Mouse (Mus musculus): ENCODE results near the gene Esrrg.

Esrrg gene

GRCm38 (mm10) chr1:187785226-187785625 lies 176.6 kb downstream of the Esrrg start:
- DNase-seq: no peak

- DNase-seq: no peak
Observed at GRCm38 (mm10) chr1:187787055-187788016, 178.7 kb downstream of the Esrrg start.

GRCm38 (mm10) chr1:187794240-187794930 lies 185.8 kb downstream of the Esrrg start:
- no peak for DNase-seq

- DNase-seq: no peak
Observed at GRCm38 (mm10) chr1:187795551-187795950, 187.0 kb downstream of the Esrrg start.

GRCm38 (mm10) chr1:187799300-187799699 lies 190.7 kb downstream of the Esrrg start:
- no peak for DNase-seq

- no peak for DNase-seq
Observed at GRCm38 (mm10) chr1:187800761-187801160, 192.2 kb downstream of the Esrrg start.

- DNase-seq: no peak
Observed at GRCm38 (mm10) chr1:187803566-187803965, 195.0 kb downstream of the Esrrg start.

- no peak for DNase-seq
Observed at GRCm38 (mm10) chr1:187803997-187804396, 195.4 kb downstream of the Esrrg start.

- no peak for DNase-seq
Observed at GRCm38 (mm10) chr1:187805001-187805400, 196.4 kb downstream of the Esrrg start.

GRCm38 (mm10) chr1:187807477-187808390 lies 199.1 kb downstream of the Esrrg start:
- no peak for DNase-seq

- no peak for DNase-seq
Observed at GRCm38 (mm10) chr1:187808391-187808922, 199.9 kb downstream of the Esrrg start.

- DNase-seq: no peak
Observed at GRCm38 (mm10) chr1:187809546-187809945, 201.0 kb downstream of the Esrrg start.

GRCm38 (mm10) chr1:187819406-187819805 lies 210.8 kb downstream of the Esrrg start:
- no peak for DNase-seq

- DNase-seq: no peak
Observed at GRCm38 (mm10) chr1:187821368-187821811, 212.8 kb downstream of the Esrrg start.

- no peak for DNase-seq
Observed at GRCm38 (mm10) chr1:187823351-187823750, 214.8 kb downstream of the Esrrg start.

- no peak for DNase-seq
Observed at GRCm38 (mm10) chr1:187825421-187826097, 217.0 kb downstream of the Esrrg start.

- DNase-seq: no peak
Observed at GRCm38 (mm10) chr1:187826140-187826539, 217.5 kb downstream of the Esrrg start.

- no peak for DNase-seq
Observed at GRCm38 (mm10) chr1:187826869-187827268, 218.3 kb downstream of the Esrrg start.

GRCm38 (mm10) chr1:187830937-187831336 lies 222.3 kb downstream of the Esrrg start:
- DNase-seq: no peak

- no peak for DNase-seq
Observed at GRCm38 (mm10) chr1:187832851-187833250, 224.3 kb downstream of the Esrrg start.

GRCm38 (mm10) chr1:187834576-187834975 lies 226.0 kb downstream of the Esrrg start:
- DNase-seq: no peak

- DNase-seq: no peak
Observed at GRCm38 (mm10) chr1:187836384-187836783, 227.8 kb downstream of the Esrrg start.

All from cerebellum, adult 11 months (tissue).